Mouse (Mus musculus) spleen, postnatal 14 days (tissue): ENCODE data around the gene Zfp169.
"Not testable (repeated sequence)": the region's sequence is repeated elsewhere in the genome, so short reads cannot be mapped to it uniquely, and the experiment has no call there.

ENCODE experiments used
- DNase-seq, 2 experiments: peaks; one replicate each; pipeline ENCODE4 v3.0.0; 2021 to 2022; ENCODE audit warnings: low spot score in 2 of 2

Zfp169 gene

DNA sequence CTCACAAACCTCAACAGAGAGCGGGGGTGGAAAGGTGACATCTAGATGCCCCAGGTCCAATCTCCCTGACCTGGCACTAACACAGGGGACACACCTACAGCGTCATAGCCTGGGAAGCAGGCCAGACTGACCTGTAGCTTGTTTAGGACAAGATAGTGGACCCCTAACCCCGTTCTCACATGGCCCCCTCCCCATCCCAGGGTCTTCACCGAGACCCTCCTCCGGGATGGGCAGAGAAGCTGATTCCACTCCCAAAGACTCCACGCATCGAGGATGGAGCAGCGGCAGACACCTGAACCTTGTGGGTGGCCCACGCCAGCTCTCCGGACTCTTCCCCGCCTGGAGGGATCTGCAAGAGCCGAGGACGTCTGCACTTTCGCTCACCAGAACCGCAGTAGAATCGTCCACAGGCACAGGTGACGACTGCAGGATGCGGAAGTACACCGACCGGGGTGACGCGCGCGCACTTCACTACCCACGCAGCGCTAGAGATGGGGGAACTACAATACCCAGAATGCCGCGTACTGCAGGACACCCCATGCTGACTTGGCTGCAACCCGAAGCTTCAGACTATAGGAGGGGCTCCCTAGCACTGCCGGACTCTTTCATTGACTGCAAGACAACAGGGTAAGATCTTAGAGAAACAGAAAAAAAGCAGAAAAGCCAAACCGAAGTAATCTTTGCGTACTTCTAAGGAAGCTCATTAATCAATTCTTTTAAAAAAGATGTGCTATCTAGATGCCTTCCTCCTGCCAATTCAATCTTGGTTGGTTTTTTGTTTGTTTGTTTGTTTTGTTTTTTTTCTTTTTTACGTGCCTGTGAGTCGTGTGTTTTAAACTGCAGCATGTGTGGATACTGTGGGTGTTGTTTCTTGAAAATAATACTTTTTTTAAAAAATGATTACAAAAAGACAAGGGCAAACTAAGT is at the start of gene Zfp169, which contains the start of gene A830005F24Rik:
Gene Zfp169 (minus strand): TSS at position 449 of the 927 bp plus-strand sequence.
Gene A830005F24Rik (plus strand): TSS at position 568 of the 927 bp plus-strand sequence.
- DNase-seq = peak; percentile 61 to 74

DNA sequence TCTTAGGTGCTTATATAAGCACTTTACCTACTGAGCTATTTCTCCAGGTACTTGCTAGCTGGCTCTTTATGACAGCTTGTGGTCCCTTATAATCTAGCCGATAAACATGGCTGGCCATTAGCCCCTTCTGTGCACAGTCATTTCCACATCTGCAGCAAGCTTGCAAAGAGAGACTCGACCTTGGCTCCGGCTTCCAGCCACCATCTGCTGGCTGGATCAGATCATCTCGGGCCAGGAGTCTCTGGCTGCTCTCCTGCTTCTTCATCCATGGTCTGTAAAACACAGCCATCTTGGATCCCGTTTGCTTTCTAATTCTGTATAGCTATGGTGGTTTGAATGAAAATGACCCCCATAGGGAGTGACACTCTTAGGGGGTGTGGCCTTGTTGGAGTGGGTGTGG is 49.1 kb upstream of the Zfp169 start:
- no peak for DNase-seq

DNA sequence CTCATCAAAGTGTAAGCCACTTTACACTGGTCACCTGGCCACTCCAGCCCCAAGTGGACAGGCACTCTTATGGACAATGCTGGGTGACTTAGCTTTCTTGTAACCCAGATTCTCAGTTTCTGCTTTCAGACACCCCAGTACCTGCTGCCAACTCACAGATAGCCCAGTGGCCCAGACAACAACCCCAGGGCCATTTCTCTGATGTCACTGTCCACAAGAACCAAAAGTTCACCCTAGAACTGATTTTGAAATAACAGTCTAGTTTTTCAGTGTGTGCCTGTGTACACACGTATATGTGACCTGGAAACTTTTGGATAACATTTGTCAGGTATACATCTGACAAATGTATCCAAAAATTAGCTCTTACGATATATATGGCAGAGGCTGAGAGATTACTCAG is 48.2 kb upstream of the Zfp169 start:
- DNase-seq = no peak

DNA sequence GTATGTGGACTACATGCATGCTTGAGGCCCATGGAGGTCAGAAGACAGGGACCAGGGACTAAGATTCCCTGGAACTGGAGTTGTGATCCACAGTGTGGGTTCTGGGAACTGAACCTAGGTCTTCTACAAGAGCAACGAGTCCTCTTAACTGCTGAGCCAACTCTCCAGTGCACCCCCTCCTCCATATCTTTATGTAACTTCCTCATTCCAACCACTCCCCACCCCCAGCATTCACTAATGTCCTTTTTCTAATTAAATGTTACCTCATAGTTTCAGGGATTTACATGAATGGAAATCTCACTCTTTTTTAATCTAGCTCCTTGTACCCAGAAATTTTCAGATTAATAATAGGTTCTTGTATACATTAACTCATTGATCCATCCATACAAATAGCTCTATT is 42.7 kb upstream of the Zfp169 start:
- no peak for DNase-seq

DNA sequence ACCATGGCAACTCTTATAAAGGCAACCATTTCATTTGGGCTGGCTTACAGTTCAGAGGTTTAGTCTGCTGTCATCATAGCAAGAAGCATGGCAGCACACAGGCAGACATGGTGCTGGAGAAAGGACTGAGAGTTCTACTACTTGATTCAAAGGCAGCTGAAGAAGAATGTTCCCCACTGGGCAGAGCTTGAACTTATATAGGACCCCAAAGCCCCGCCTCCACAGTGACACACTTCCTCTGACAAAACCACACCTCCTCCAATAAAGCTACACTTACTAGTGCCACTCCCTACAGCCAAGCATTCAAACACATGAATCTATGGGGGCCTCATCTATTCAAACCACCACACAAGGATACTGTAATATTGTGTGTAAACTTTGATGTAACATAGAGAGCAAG is 41.3 kb upstream of the Zfp169 start:
- DNase-seq = no peak

DNA sequence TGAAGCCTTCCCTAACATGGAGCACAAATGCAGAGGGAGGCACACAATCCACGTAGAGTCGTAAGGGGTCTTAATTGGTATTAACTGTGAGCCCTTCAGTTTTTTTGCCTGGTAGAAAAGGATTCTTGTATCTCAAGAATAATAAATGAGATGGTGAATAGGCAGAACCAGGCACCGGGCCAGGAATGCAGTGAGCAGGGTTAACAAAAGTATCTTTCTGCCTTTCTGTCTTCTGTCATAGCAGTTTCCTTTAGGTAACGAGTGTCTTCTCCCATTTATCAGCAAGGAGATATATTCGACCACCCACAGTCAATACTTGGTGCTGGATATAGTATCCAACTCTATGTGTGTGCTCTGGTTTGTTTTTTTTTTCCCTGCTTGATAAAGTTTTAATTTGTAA is 40.3 kb upstream of the Zfp169 start:
- DNase-seq = no peak

DNA sequence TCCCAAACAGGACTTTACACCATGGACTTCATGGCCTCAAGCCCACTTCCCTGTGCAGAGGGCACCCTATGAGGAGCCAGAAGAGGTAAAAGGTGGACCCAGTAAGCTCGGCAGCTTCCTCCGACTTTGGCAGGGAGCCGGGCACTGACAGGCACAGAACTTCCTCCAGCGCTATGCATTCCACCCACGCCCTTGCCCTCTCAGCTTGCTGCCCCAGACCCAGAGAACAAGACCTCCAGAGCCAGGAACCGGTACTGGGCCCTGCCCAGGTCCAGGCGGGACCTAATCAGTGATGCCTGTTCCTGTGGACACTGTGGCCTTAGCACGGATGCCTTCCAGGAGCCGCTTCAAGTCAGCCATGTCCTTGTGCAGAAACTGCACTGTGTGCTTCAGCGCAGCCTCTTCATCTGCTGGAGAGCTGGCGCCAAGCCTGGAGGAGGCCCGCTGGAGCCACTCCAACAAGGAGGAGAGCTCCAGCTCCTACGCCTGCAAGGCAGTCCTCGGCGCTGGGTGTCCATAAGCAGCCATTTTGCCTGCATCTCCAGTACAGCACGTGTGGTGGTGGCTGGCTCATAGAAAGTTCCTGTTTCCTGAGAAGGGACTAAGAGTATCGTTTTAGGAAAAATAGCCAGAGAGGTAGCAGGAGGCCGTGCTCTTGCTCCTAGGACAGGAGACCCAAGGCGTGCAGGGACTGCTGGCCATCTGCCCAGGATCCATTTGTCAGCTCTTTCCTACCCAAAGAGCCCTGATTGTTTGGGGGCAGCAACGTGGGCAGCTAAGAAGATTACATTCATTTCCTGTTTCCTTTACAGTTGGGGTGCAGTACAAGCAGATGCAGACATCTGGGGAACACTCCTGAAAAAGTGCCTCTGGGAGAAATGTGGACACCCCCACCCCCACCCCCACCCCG is 39.2 kb upstream of the Zfp169 start:
- DNase-seq = peak in 1 of 2 experiments; percentile 15

DNA sequence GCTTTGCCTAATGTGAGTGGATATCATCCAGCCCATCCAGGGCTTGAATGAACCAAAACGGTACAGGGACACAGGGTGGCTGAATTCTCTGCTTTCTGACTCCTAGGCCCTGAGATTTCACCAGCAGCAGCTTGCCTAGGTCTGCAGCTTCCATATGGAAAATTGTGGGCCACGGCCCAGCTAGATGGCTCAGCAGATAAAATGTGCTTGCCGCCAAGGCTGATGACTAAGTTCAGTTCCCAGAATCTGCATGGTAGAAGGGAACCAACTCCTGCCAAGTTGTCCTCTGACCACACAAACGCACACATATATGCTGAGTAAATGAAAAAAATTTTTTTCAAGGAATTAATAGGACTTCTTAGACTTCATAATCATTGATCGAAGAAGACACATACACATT is 35.0 kb upstream of the Zfp169 start:
- no peak for DNase-seq

DNA sequence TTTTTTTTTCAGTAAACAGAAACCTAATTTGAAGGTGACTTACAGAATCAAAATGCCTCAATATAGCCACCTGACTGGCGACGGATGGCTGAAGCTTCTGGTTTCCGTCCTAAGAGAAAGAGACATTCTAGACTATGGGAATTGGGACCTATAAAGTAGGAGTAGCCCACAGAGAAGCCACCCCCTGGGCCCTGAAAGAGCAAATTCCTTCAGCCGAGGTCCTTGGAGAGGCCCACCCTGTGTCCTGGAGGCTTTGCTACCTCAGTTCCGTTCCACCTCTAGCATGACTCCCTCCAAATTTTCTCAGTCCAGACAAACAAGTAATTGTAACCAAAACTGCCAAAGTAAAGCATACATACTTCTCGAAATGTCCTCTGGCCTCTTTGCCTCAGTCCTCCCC is 34.4 kb upstream of the Zfp169 start:
- no peak for DNase-seq

DNA sequence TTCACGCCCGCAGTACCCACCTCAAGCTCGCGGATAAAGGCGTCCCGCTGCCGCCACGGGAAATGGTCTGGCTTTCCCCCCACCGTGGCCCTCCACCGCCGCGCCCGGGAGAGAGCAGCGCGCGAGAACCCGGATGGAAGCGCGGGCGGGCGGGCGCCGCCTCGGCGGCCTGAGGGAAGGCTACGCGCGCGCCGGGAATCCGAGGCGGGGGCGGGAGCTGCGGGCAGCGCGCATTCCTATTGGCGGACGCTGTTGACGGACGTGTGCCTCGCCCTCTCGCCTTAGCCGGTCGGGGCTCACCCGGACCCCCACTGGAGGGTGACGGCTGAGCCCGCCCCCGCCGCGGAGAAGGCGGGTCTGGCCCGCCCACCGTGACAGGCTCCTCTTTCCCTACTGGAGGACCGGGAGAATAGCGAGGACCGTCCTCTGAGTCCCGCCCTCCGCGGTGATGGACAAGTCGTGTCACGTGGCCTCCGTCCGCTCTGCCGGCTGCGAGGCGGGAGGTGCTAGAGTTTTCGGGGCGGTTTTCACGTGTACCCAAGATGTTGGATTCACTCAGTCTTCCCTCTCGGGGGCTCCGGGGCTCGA is 33.2 kb upstream of the Zfp169 start:
- peak; percentile 98 for DNase-seq

DNA sequence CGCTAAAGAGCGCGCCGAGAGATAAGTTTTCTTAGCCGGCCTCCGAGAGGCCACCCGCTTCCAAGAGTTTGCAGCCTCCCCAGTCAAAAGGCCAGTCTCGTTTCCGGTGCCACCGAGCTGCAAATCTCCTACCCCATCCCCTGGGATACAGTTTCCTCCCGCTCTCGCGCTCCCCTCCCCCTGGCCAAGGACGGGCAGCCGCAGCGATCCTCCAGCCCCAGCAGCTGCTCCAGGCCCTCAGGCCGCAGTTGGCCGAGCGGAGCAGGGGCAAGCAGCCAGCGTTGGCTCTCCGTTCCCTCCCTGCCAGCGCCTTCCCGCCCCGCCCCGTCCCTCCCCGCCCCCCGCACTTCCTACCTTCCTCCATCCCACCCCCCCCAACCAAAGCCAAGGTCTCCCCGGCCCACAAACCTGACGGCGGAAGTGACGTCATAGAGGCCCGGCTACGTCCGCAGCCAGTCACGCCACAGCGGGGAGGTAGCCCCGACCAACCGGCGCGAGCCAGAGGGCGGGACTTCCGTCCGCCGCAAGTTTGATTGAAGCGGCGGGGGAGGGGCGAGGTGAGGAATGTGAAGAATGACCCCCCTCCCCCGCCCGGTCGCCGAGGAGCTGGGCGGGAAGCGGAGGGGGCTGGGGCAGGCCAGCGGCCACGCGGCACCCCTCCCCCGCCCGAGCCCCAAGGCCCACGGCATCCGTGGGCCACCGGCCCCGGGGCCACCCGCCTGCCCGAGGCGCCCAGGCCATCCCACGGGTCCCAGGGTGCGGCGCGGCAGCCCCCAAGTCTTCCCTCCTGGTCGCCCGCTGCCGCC is 32.4 kb upstream of the Zfp169 start:
- peak; percentile 88 to 93 for DNase-seq

DNA sequence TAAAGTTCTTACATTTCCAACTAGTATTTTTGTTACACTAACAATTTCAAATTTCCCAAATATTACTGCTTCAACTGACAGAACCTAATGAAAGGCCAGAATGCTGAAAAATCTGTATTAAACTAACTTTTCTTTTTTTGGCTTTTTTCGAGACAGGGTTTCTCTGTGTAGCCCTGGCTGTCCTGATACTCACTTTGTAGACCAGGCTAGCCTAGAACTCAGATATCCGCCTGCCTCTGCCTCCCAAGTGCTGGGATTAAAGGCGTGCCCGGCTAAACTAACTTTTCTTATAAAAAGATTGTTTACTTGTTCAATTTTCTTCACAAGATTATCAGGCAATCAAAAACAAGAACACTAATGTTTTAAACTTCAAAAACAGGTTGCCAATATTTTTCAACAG is 31.6 kb upstream of the Zfp169 start:
- no peak for DNase-seq

DNA sequence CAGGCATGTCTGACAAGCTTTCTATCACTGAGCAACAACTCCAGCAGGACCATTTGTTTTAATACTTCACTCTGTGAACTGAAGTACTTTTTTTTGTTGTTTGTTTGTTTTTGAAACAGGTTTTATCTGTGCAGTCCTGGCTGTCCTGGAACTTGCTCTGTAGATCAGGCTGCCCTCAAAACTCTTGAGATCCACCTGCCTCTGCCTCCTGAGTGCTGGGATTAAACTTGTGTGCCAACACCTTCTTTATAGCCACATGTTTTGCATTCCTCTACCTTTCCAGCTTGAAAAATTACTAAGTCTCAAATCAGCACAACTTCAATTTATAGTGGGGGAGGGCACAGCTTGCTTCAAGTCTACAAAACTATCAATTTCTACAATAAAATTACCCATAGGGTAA is 31.1 kb upstream of the Zfp169 start:
- no peak for DNase-seq

DNA sequence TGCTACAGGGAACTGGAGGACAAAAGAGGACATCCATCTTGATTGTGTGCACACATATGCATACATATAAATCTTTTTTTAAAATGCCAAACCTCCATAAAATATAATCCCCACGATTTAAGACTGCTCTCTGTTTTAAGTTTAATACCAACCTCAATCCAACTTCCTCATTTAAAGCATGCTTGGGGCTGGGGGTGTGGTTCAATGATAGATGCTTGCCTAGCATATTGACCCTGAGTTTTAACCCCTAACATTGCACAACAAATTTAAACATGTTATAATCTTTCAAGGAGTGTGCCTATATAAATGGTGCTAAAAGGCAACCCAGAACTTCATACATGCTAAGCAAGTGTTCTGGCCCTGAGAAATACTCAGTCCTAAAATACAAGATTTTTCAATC is 27.2 kb upstream of the Zfp169 start:
- no peak for DNase-seq

DNA sequence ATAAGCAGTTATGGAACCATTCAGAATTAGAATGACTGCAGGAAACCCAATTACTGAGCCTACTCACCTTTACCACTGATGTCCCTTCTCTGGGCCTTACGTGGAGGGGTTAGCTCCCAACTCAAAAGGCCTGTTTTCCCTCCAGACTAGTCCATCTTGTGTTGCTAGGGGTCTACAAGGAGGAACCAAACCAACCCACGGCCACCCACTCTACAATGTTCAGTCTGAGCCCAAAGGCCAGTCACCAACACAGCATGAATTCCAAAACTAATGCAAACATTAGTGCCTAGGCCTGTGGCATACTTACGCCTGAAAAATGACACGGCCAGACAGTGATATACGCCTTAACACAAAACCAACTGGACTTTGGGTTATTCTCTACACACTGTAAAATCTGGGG is 20.2 kb upstream of the Zfp169 start:
- no peak for DNase-seq

DNA sequence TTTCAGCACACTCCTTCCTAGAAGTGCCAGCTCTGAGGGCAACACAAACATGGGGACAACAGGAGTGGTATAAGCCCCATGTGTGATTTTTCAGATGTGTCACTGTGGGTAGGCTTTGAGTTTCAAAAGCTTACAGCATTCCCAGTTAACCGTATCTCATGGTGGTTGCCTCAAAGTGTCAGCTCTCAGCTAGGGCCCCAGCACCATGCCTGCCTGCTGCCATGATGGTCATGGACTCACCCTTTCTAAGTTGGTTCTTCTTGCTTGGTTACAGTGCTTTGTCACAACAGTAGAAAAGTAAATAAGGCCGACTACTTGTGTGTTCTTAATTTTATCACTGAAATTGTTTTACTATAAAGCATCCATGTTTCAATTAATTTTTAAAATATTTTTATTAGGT is 18.2 kb upstream of the Zfp169 start:
- no peak for DNase-seq

DNA sequence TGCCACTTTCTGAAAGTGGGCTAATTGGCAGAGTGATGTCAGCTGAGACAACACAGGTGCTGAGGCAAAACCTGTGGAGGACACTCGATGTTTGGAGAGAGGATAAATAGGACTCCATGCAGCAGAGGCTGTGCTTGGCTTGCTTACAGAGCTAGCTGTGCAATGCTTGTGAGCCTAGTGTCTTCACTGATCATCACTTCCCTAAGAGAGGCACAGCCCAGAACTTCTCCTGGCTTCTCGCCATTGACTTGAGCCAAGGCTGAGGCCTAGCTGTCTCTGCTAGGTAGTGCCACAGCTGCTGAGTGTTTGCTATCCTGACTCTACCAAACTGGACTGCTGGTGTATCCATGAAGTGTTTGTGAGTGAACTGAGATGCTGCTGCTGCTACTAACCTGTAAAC is 17.4 kb upstream of the Zfp169 start:
- no peak for DNase-seq

DNA sequence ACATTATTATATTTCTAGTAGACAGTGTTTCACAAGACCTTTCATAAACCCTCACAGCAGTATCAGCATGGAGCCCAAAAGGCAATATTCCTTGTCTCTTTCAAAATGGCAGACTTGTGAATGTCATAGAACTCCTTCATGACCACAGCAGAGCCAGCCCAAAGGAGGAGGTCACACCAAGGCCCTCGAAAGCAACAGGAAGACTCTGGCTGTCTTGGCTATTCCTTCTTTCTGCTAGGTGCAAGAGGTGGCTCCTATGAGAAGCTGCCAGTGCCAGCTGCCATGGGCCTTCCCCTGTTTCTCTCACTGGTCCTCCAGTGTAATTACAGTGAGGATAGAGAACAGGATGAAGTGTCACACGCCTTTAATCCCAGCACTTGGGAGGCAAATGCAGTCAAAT is 15.8 kb upstream of the Zfp169 start:
- no peak for DNase-seq

DNA sequence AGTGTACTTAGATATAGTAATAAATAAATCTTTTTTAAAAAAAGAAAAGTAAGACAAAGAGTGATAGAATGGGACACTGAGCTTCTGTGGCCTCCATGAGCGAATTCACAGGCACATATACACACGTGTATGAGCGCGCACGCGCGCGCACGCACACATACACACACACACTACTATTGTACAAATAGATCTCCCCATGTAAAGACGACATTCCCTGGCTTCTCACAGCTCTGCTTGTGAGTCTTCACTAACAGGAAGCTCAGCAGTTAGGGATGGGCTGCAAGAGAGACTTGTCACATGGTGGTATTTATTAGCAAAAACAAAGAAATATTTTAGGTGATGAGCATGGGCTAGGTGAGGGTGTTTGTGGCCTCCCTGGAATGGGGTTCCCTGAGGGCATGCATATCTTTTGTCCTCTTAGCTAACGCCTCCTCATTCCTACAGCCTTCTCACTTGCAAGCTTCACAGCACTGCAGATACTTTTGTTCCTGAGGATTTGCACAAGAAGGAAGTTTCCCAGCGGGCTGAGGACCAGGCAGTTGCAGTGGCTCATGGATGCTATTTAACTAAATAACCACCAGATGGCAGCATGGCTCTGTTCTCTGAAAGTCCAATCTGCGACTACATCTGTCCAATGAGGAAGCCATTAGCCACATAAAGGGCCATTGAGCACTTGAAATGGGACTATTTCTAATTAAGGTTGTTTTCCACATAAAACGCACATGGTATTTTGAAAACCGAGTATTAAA is 15.0 kb upstream of the Zfp169 start:
- DNase-seq = peak in 1 of 2 experiments; percentile 34

DNA sequence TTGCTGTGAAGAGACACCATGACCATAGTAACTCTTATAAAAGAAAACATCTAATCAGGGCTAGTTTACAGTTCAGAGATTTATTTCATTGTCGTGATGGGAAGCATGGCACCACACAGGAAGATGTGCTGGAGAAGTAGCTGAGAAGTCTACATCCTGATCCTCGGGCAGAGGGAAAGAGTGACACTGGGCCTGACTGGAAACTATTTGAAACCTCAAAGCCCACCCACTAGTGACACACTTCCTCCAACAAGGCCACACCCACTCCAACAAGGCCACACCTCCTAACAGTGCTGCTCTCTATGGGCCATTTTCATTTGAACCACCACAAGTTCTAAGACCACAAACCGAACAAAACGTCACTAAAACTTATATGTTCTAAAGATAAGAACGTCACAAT is 12.5 kb upstream of the Zfp169 start:
- DNase-seq = no peak

DNA sequence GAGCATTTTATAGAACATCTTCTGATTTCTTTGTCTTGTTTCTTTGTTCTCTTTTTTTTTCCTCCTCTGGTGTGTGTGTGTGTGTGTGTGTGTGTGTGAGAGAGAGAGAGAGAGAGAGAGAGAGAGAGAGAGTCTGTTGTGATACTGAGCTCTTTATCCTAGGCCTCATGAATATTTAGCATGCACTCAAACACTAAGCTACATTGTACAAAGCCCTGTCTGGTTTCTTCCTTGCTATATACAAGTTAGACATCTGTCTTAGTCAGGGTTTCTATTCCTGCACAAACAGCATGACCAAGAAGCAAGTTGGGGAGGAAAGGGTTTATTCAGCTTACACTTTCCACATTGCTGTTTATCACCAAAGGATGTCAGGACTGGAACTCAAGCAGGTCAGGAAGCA is 5.9 kb upstream of the Zfp169 start:
- DNase-seq = not testable (repeated sequence)
